Mouse (Mus musculus) lung, postnatal 0 days (tissue): ENCODE data around the gene Plxnb2.

ENCODE experiments used
- CTCF ChIP-seq: IDR thresholded peaks from 2 replicates; pipeline ENCODE4 v1.5.1; 2016; ENCODE audit warnings: antibody characterized with exemption, mild to moderate bottlenecking
- EP300 ChIP-seq: IDR thresholded peaks from 2 replicates; pipeline ENCODE4 v1.6.1; 2016; ENCODE audit warnings: antibody characterized with exemption, mild to moderate bottlenecking, control low read depth

DNA sequence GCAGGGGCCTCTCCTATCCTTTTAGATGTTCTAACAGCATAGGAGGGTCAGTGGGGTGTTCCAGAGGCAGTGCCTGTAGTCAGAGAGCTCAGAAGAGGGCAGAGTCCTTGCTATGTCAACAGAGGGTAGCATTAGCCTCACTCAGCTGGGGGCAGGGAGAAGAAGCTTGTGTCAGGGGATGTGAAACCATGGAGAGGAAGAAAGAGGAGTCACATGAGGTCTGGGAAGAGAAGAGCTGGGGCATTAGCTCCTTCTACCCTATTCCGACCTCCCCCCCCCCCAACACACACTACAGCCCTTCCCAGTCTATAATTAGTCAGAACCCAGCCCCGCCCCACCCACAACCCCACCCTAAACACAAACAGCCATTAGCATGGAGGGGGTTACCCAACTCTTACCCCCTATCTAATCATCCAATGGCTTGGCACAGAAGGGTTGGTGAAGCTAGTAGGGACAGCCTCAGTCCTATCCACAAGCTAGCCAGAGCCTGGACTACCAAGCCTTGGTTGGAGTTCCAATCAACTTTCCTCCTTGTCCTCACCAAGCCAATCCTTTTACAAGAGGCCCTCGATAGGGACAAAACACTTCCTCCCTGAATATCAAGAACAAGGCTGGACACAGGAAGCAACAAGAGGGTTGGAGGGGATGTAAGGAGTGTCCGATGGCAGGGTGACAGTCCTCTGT lies 2.9 kb downstream of the Plxnb2 start:
- no peak for TF ChIP-seq EP300
- TF ChIP-seq CTCF: no peak
